Mouse (Mus musculus) macrophage (primary cell): ENCODE measurements around the gene Mlana. TPM values are rescaled to one million over a fixed set of nuclear protein-coding genes. Genes with fewer than 3 reads are reported as not detected.

Source experiments
- H3K27ac ChIP-seq: fragments of 350-480 bp; formaldehyde crosslinking; 2 replicates; pipeline ENCODE4 v1.9.0; 2021
- H3K36me3 ChIP-seq: fragments of 350-480 bp; formaldehyde crosslinking; 2 replicates; pipeline ENCODE4 v1.9.0; 2021; ENCODE audit errors: inconsistent target
- H3K4me3 ChIP-seq: fragments of 350-480 bp; formaldehyde crosslinking; 2 replicates; pipeline ENCODE4 v1.9.0; 2021; ENCODE audit errors: inconsistent target
- H3K79me2 ChIP-seq: fragments of 350-480 bp; formaldehyde crosslinking; 2 replicates; pipeline ENCODE4 v1.9.0; 2021; ENCODE audit errors: inconsistent target
- WGBS: methylation state at CpG from one replicate; pipeline ENCODE4 v1.1.7; 2026; ENCODE audit warnings: inconsistent platforms; ENCODE audit not compliant: missing documents; 5-methylcytosine and 5-hydroxymethylcytosine counted together
- polyA plus RNA-seq: library from polyadenylated mRNA; stranded (reverse); fragments of 250-400 nt; gene quantifications from 3 replicates; pipeline ENCODE4 v1.2.4, GENCODE M21; 2018; ENCODE audit warnings: inconsistent platforms
- total RNA-seq, 78 experiments: library from RNA; depleted of rRNA; stranded (reverse); fragments of 250-400 nt; gene quantifications; 1 replicate in 9 of 78; 2 replicates in 24 of 78; 3 replicates in 43 of 78; 4 replicates in 2 of 78; pipeline ENCODE4 v1.2.4; 2018; ENCODE audit warnings: inconsistent platforms in 56 of 78

Gene Mlana
- not detected for total RNA-seq (2018; cell fraction: chromatin; rRNA removed)
- under 1 TPM in 12 of 26 experiments, not detected in 14; 0.14 to 0.47 (median 0.25) TPM for total RNA-seq (2018; cell fraction: cytosol; rRNA removed)
- 1 to 10 TPM in 1 of 26 experiments, under 1 TPM in 1, not detected in 24; 0.69 to 2.4 TPM for total RNA-seq (2018; cell fraction: nucleus; rRNA removed)
- 0.34 TPM in 1 of 3 replicates, not detected in the others for polyA plus RNA-seq

DNA sequence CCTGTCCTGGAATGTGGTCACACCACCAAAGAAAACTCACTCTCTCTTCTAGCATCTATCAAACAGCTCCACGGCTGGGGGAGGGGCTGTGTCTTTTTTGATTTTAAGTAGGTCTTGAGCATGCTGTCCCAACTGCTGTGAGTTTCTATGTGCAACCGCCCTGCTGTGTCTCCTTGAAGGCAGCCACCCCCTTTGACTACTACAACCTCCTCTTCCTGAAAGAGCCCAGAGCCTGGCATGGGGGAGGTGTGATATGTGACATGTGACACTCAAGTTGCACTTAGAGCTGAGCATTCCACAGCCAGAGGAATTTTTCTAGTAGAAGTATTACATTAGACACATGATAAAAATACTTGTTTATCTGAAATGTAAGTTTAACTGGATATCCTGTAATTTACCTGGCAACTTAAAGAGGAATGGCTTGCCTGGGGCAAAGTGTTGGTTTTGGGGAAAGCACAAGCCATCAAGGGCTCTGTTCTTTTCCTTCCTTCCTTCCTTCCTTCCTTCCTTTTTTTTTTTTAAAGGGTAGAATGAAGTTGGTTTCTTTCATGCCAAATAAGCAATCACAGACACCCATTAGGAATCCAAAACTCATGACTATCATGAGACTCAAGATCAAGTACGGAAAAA is at the start of gene Mlana:
Gene Mlana (plus strand): TSS at position 580 of the 630 bp plus-strand sequence.
- no peak within 1 kb of the TSS for H3K27ac ChIP-seq
- 94% methylated on average over 3 of the region's 3 CpGs for WGBS
- no peaks in the 10 kb centered on the region for H3K36me3 ChIP-seq
- H3K4me3 ChIP-seq, result no peak within 1 kb of the TSS
- H3K79me2 ChIP-seq, result no peaks in the 10 kb centered on the region

DNA sequence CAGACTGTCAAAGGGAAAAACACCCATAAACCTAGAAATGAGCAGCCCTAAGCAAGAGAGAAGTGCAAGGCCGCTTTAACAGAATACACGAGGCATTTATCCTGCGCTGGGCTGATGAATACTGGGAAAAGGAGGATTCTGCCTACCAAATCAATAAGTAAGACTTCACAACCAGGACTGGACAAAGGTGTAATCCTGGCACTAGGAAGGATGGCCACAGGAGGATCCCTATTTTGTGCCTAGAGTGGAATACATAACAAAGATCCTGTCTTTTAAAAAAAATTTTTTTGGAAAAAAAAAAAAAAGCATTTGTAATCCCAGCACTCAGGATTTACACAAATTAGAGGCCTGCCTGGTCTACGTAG is 49.1 kb upstream of the Mlana start:
- no peak overlapping the region for H3K4me3 ChIP-seq
- peaks cover 7% of the 10 kb centered on the region; the same call in 1 of the 2 replicates for H3K79me2 ChIP-seq
- no peak overlapping the region for H3K27ac ChIP-seq
- WGBS, result 44% methylated on average over 4 of the region's 4 CpGs
- H3K36me3 ChIP-seq, result no peaks in the 10 kb centered on the region

GRCm38 (mm10) chr19:29649683-29650082 is 47.9 kb upstream of the Mlana start:
- WGBS, result 100% methylated on average over 1 of the region's 1 CpGs

DNA sequence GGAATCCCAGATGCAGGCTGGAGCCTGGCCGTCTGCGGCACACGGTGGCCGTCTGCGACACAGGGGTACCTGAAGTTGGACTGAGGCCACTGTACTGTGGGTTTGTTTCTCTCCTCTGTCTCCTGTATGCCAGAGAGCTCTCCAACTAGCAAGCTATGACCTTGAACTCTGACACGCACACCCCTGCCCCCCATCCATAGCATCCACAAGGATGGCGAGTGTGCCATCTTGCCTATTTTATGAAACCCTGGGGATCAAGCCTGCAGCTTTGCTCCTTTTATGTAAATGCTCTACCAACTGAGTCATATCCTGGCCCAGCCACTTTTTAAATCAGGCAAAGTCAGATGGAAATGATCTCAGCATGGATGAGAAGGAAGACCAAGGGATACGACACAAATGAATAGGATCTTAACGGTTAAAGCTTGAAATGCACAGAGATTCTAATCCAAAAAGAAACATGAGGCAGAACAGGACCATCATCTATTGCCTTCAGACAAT is 43.8 kb upstream of the Mlana start:
- H3K4me3 ChIP-seq, result no peak overlapping the region
- no peak overlapping the region for H3K27ac ChIP-seq
- 89% methylated on average over 9 of the region's 9 CpGs for WGBS
- H3K36me3 ChIP-seq, result no peaks in the 10 kb centered on the region
- H3K79me2 ChIP-seq, result no peaks in the 10 kb centered on the region

More at GRCm38 (mm10) chr19:29649683-29650082, 47.9 kb upstream of the Mlana start:
- Histone ChIP-seq H3K4me3 (no peak overlapping the region), H3K36me3 (no peaks in the 10 kb centered on the region), H3K79me2 (peaks cover 7% of the 10 kb centered on the region; the same call in 1 of the 2 replicates), H3K27ac (no peak overlapping the region)

DNA sequence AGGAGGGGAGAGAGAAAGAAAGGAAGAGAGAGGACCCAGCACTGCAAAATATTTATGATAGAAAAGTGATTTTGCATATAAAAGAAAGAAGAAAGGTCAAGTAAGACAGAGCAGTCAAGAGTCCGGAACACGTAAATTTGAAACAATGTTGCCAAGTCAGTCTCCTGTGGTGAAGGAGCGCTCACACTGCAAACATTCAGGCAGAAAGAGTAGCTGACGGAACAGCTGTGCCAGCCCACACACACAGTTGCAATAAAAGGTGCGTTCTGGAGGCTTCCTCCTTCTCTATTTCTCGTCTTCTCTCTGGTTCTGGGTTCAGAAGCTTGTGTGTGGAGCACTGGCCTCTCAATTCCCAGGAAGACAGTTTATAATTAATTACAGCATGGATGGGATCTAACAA is 42.5 kb upstream of the Mlana start:
- WGBS, result 73% methylated on average over 6 of the region's 6 CpGs
- H3K79me2 ChIP-seq, result no peaks in the 10 kb centered on the region
- no peaks in the 10 kb centered on the region for H3K36me3 ChIP-seq
- no peak overlapping the region for H3K4me3 ChIP-seq
- H3K27ac ChIP-seq, result no peak overlapping the region

DNA sequence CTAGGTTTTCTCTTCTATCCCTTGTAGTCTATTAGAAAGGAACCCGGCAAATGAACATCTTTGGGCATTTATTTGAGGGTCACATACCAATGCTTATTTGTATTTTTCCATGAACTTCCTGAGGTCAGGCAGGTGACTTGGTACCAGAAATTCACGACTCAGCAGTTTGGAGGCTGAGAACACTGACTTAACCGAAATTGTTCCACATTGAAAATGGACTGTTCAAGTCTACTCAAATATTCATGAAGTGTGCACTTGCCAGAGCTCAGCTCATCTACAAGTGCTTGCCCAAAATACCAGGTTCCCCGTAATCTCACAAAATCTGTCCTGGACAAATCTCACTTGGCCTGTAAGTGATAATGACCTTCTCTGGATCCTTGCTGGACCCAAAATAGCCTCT is 41.6 kb upstream of the Mlana start:
- 82% methylated on average over 4 of the region's 4 CpGs for WGBS
- no peak overlapping the region for H3K4me3 ChIP-seq
- H3K36me3 ChIP-seq, result no peaks in the 10 kb centered on the region
- no peaks in the 10 kb centered on the region for H3K79me2 ChIP-seq
- H3K27ac ChIP-seq, result no peak overlapping the region

- over 99% methylated on average over 5 of the region's 5 CpGs for WGBS
- Histone ChIP-seq H3K27ac (no peak overlapping the region), H3K79me2 (no peaks in the 10 kb centered on the region), H3K4me3 (no peak overlapping the region), H3K36me3 (no peaks in the 10 kb centered on the region)
Measured at GRCm38 (mm10) chr19:29656620-29657019, 41.0 kb upstream of the Mlana start.

DNA sequence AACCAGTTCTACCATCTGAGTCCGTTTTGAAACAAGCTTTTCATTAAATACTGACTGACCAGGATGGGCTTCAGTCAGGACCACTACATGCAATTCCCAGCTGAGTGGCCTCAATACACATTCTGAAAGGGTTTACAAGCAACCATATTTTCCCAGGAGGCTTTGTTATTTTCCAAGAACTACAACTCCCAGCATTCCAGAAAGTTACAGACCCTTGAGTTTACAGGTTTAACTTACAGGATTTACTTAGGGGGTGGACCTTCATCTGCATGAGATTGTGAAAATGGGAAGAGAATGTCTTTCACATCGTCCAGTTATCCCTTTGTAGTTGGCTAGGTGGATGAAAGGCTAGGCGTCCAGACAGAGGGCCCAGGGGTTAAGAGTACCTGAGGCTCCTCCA is 40.6 kb upstream of the Mlana start:
- no peaks in the 10 kb centered on the region for H3K36me3 ChIP-seq
- no peaks in the 10 kb centered on the region for H3K79me2 ChIP-seq
- no peak overlapping the region for H3K27ac ChIP-seq
- no peak overlapping the region for H3K4me3 ChIP-seq
- 83% methylated on average over 3 of the region's 3 CpGs for WGBS

- no peak overlapping the region for H3K27ac ChIP-seq
- no peaks in the 10 kb centered on the region for H3K36me3 ChIP-seq
- no peak overlapping the region for H3K4me3 ChIP-seq
- no peaks in the 10 kb centered on the region for H3K79me2 ChIP-seq
- WGBS, result 94% methylated on average over 1 of the region's 2 CpGs
Measured at GRCm38 (mm10) chr19:29657558-29657957, 40.1 kb upstream of the Mlana start.

GRCm38 (mm10) chr19:29658836-29659235 is 38.8 kb upstream of the Mlana start:
- Histone ChIP-seq H3K36me3 (no peaks in the 10 kb centered on the region), H3K79me2 (no peaks in the 10 kb centered on the region), H3K27ac (no peak overlapping the region), H3K4me3 (no peak overlapping the region)
- WGBS, result 74% methylated on average over 4 of the region's 4 CpGs

- Histone ChIP-seq H3K36me3 (no peaks in the 10 kb centered on the region), H3K27ac (no peak overlapping the region), H3K79me2 (no peaks in the 10 kb centered on the region), H3K4me3 (no peak overlapping the region)
- 50% methylated on average over 6 of the region's 6 CpGs for WGBS
Measured at GRCm38 (mm10) chr19:29659705-29660104, 37.9 kb upstream of the Mlana start.

- no peak overlapping the region for H3K4me3 ChIP-seq
- H3K36me3 ChIP-seq, result no peaks in the 10 kb centered on the region
- no peaks in the 10 kb centered on the region for H3K79me2 ChIP-seq
- 43% methylated on average over 10 of the region's 10 CpGs for WGBS
- H3K27ac ChIP-seq, result no peak overlapping the region
Measured at GRCm38 (mm10) chr19:29660835-29661764, 36.5 kb upstream of the Mlana start.

- no peak overlapping the region for H3K4me3 ChIP-seq
- 73% methylated on average over 6 of the region's 6 CpGs for WGBS
- no peaks in the 10 kb centered on the region for H3K79me2 ChIP-seq
- H3K27ac ChIP-seq, result no peak overlapping the region
- H3K36me3 ChIP-seq, result no peaks in the 10 kb centered on the region
Measured at GRCm38 (mm10) chr19:29661974-29662580, 35.5 kb upstream of the Mlana start.

- WGBS, result 87% methylated on average over 8 of the region's 8 CpGs
- Histone ChIP-seq H3K36me3 (no peaks in the 10 kb centered on the region), H3K27ac (no peak overlapping the region), H3K79me2 (no peaks in the 10 kb centered on the region), H3K4me3 (no peak overlapping the region)
Measured at GRCm38 (mm10) chr19:29663780-29664179, 33.8 kb upstream of the Mlana start.
